Mouse (Mus musculus) myocyte (in vitro differentiated cells): ENCODE measurements around the gene Socs7. TPM values are rescaled to one million over a fixed set of nuclear protein-coding genes. Genes with fewer than 3 reads are reported as not detected.

Source experiments
- H3K27me3 ChIP-seq: one replicate; pipeline ENCODE4 v1.6.1; 2011; ENCODE audit not compliant: control insufficient read depth, insufficient read depth, insufficient read length
- H3K36me3 ChIP-seq: one replicate; pipeline ENCODE4 v1.6.1; 2011; ENCODE audit not compliant: control insufficient read depth, insufficient read depth
- H3K4me2 ChIP-seq: one replicate; pipeline ENCODE4 v1.6.1; 2011; ENCODE audit warnings: low read depth, control low read depth
- H3K4me3 ChIP-seq: one replicate; pipeline ENCODE4 v1.5.1; 2011; ENCODE audit warnings: mild to moderate bottlenecking, control low read depth, moderate library complexity
- H3K79me2 ChIP-seq: one replicate; pipeline ENCODE4 v1.6.1; 2011; ENCODE audit not compliant: control insufficient read depth, insufficient read depth
- H3ac ChIP-seq: one replicate; pipeline ENCODE4 v1.6.1; 2011; ENCODE audit not compliant: control insufficient read depth, insufficient read length
- CEBPB ChIP-seq: IDR thresholded peaks from 2 replicates; pipeline ENCODE4 v1.6.1; 2011; ENCODE audit warnings: mild to moderate bottlenecking, moderate library complexity; ENCODE audit not compliant: poor library complexity, insufficient read depth, severe bottlenecking
- E2F4 ChIP-seq: IDR thresholded peaks from one replicate; pipeline ENCODE4 v1.6.1; 2011; ENCODE audit warnings: mild to moderate bottlenecking, control low read depth, moderate library complexity; ENCODE audit not compliant: insufficient read depth
- MAX ChIP-seq: IDR thresholded peaks from one replicate; pipeline ENCODE4 v1.6.1; 2011; ENCODE audit warnings: low read depth, mild to moderate bottlenecking, control low read depth
- MYOD1 ChIP-seq, 3 experiments: IDR thresholded peaks; one replicate each; pipeline ENCODE4 v1.6.1; 2011; ENCODE audit warnings: control low read depth in 2 of 3, low read depth in 2 of 3, mild to moderate bottlenecking in 2 of 3, moderate library complexity in 1 of 3; ENCODE audit not compliant: insufficient read length in 2 of 3, control insufficient read depth in 1 of 3
- MYOG ChIP-seq, 3 experiments: IDR thresholded peaks; one replicate each; pipeline ENCODE4 v1.6.1; 2011; ENCODE audit warnings: control low read depth in 2 of 3, low read depth in 2 of 3, mild to moderate bottlenecking in 2 of 3; ENCODE audit not compliant: insufficient read length in 2 of 3, control insufficient read depth in 1 of 3, insufficient read depth in 1 of 3
- POLR2A ChIP-seq: IDR thresholded peaks from one replicate; pipeline ENCODE4 v1.6.1; 2011; ENCODE audit warnings: low read depth, mild to moderate bottlenecking, control low read depth, moderate library complexity; ENCODE audit not compliant: insufficient read length
- POLR2AphosphoS2 ChIP-seq: IDR thresholded peaks from one replicate; pipeline ENCODE4 v1.6.1; 2011; ENCODE audit warnings: low read depth, control low read depth; ENCODE audit not compliant: insufficient read length
- REST ChIP-seq: IDR thresholded peaks from one replicate; pipeline ENCODE4 v1.6.1; 2011; ENCODE audit warnings: mild to moderate bottlenecking, control low read depth, moderate library complexity; ENCODE audit not compliant: insufficient read depth, insufficient read length
- SRF ChIP-seq: IDR thresholded peaks from one replicate; pipeline ENCODE4 v1.6.1; 2011; ENCODE audit warnings: low read depth; ENCODE audit not compliant: control insufficient read depth, insufficient read length
- TCF12 ChIP-seq: IDR thresholded peaks from one replicate; pipeline ENCODE4 v1.6.1; 2011; ENCODE audit warnings: mild to moderate bottlenecking, control low read depth; ENCODE audit not compliant: poor library complexity, insufficient read depth, severe bottlenecking
- TCF3 ChIP-seq: IDR thresholded peaks from one replicate; pipeline ENCODE4 v1.6.1; 2011; ENCODE audit warnings: low read depth, control low read depth; ENCODE audit not compliant: insufficient read length
- USF1 ChIP-seq: IDR thresholded peaks from one replicate; pipeline ENCODE4 v1.6.1; 2011; ENCODE audit warnings: low read depth, mild to moderate bottlenecking, control low read depth, moderate library complexity
- polyA plus RNA-seq: library from polyadenylated mRNA; unstranded; fragments of >200 nt; fragmentation: generic; extraction: Trizol; gene quantifications from one replicate; pipeline ENCODE4 v1.2.1, GENCODE M21; 2012; ENCODE audit warnings: missing spikeins

Gene Socs7
- polyA plus RNA-seq, 1 experiment: 19.8 TPM

GRCm38 (mm10) chr11:97383764-97384163 is 21.4 kb downstream of the Socs7 start:
- TF ChIP-seq TCF3 (no peak), MYOD1 (IDR thresholded peaks at IDR 0.05; ENCODE audit: control insufficient read depth in 1 of 3, insufficient read length in 2 of 3, low read depth in 2 of 3) (no peak), TCF12 (no peak), REST (no peak)
- no peak overlapping the region for H3K4me2 ChIP-seq
- H3K27me3 ChIP-seq: no peaks in the 10 kb centered on the region
- peaks cover 31% of the 10 kb centered on the region for H3K36me3 ChIP-seq
- H3K79me2 ChIP-seq: no peaks in the 10 kb centered on the region
- no peak overlapping the region for H3ac ChIP-seq
- no peak overlapping the region for H3K4me3 ChIP-seq

GRCm38 (mm10) chr11:97387811-97388210 is 25.5 kb downstream of the Socs7 start:
- H3K79me2 ChIP-seq: no peaks in the 10 kb centered on the region
- peaks cover 55% of the 10 kb centered on the region for H3K36me3 ChIP-seq
- H3ac ChIP-seq: no peak overlapping the region
- TF ChIP-seq POLR2AphosphoS2: no peak
- H3K4me3 ChIP-seq: no peak overlapping the region
- H3K27me3 ChIP-seq: no peaks in the 10 kb centered on the region
- H3K4me2 ChIP-seq: no peak overlapping the region

- H3K27me3 ChIP-seq: no peaks in the 10 kb centered on the region
- peaks cover 49% of the 10 kb centered on the region for H3K36me3 ChIP-seq
- H3K4me2 ChIP-seq: no peak overlapping the region
- TF ChIP-seq REST (no peak), CEBPB (no peak), MYOD1 (IDR thresholded peaks at IDR 0.05; ENCODE audit: control insufficient read depth in 1 of 3, insufficient read length in 2 of 3, low read depth in 2 of 3) (no peak), SRF (no peak)
- no peak overlapping the region for H3K4me3 ChIP-seq
- H3ac ChIP-seq: no peak overlapping the region
- no peaks in the 10 kb centered on the region for H3K79me2 ChIP-seq
These were observed 26.8 kb downstream of the Socs7 start for GRCm38 (mm10) chr11:97389127-97389526.

- TF ChIP-seq TCF12 (no peak), REST (no peak), E2F4 (no peak), POLR2A (no peak), POLR2AphosphoS2 (no peak), MAX (no peak), USF1 (no peak), SRF (no peak), CEBPB (no peak), MYOG (IDR thresholded peaks at IDR 0.05; ENCODE audit: control insufficient read depth in 1 of 3, insufficient read depth in 1 of 3, insufficient read length in 2 of 3, low read depth in 2 of 3) (no peak), MYOD1 (IDR thresholded peaks at IDR 0.05; ENCODE audit: control insufficient read depth in 1 of 3, insufficient read length in 2 of 3, low read depth in 2 of 3) (no peak), TCF3 (no peak)
- Histone ChIP-seq H3K27me3 (no peaks in the 10 kb centered on the region), H3K36me3 (peaks cover 47% of the 10 kb centered on the region), H3ac (no peak overlapping the region), H3K4me2 (no peak overlapping the region), H3K79me2 (no peaks in the 10 kb centered on the region), H3K4me3 (no peak overlapping the region)
These were observed 31.3 kb downstream of the Socs7 start for GRCm38 (mm10) chr11:97393658-97394057.

- no peaks in the 10 kb centered on the region for H3K27me3 ChIP-seq
- peaks cover 42% of the 10 kb centered on the region for H3K36me3 ChIP-seq
- H3K4me2 ChIP-seq: no peak overlapping the region
- H3K79me2 ChIP-seq: no peaks in the 10 kb centered on the region
- TF ChIP-seq USF1: no peak
- no peak for TF ChIP-seq TCF3
- TF ChIP-seq MAX: no peak
- no peak for TF ChIP-seq TCF12
- no peak for TF ChIP-seq MYOD1 (IDR thresholded peaks at IDR 0.05; ENCODE audit: control insufficient read depth in 1 of 3, insufficient read length in 2 of 3, low read depth in 2 of 3)
- TF ChIP-seq CEBPB: no peak
- no peak for TF ChIP-seq POLR2AphosphoS2
- no peak for TF ChIP-seq MYOG (IDR thresholded peaks at IDR 0.05; ENCODE audit: control insufficient read depth in 1 of 3, insufficient read depth in 1 of 3, insufficient read length in 2 of 3, low read depth in 2 of 3)
- no peak for TF ChIP-seq SRF
- no peak for TF ChIP-seq POLR2A
- no peak for TF ChIP-seq REST
- no peak for TF ChIP-seq E2F4
- H3ac ChIP-seq: no peak overlapping the region
- H3K4me3 ChIP-seq: no peak overlapping the region
These were observed 31.8 kb downstream of the Socs7 start for GRCm38 (mm10) chr11:97394146-97394545.
